Mouse (Mus musculus) midbrain, embryonic 13.5 days (tissue): ENCODE measurements around the gene Slpi. TPM values are rescaled to one million over a fixed set of nuclear protein-coding genes. Genes with fewer than 3 reads are reported as not detected.

Source experiments
- ATAC-seq: fragments of 200-750 bp; cut with Nextera tagmentation; 2 replicates; pipeline ENCODE4 v1.8.0; 2017; ENCODE audit warnings: mild to moderate bottlenecking, moderate TSS enrichment, moderate library complexity
- H3K27ac ChIP-seq: fragments of 300-500 bp; sonication (generic); 2 replicates; pipeline ENCODE4 v1.5.1; 2015; ENCODE audit warnings: inconsistent platforms, mild to moderate bottlenecking, moderate library complexity
- H3K27me3 ChIP-seq: fragments of 300-500 bp; sonication (generic); 2 replicates; pipeline ENCODE4 v1.6.1; 2015; ENCODE audit warnings: mild to moderate bottlenecking, inconsistent platforms
- H3K36me3 ChIP-seq: fragments of 300-500 bp; sonication (generic); 2 replicates; pipeline ENCODE4 v1.6.1; 2015; ENCODE audit warnings: mild to moderate bottlenecking, inconsistent platforms
- H3K4me1 ChIP-seq: fragments of 300-500 bp; sonication (generic); replicated peaks from 2 replicates; pipeline ENCODE4 v1.6.1; 2015; ENCODE audit warnings: inconsistent platforms
- H3K4me2 ChIP-seq: fragments of 300-500 bp; sonication (generic); replicated peaks from 2 replicates; pipeline ENCODE4 v1.6.1; 2015; ENCODE audit warnings: moderate library complexity, mild to moderate bottlenecking, inconsistent platforms
- H3K4me3 ChIP-seq: fragments of 300-500 bp; sonication (generic); replicated peaks from 2 replicates; pipeline ENCODE4 v1.5.1; 2015; ENCODE audit warnings: mild to moderate bottlenecking, inconsistent platforms
- H3K9ac ChIP-seq: fragments of 300-500 bp; sonication (generic); replicated peaks from 2 replicates; pipeline ENCODE4 v1.6.1; 2015; ENCODE audit warnings: mild to moderate bottlenecking, inconsistent platforms
- H3K9me3 ChIP-seq: fragments of 300-500 bp; sonication (generic); 2 replicates; pipeline ENCODE4 v1.6.1; 2016; ENCODE audit warnings: mild to moderate bottlenecking, inconsistent platforms
- WGBS: fragments of 180-500 bp; shearing (Covaris S2); methylation state at CpG from one replicate; pipeline ENCODE4 v1.1.7; 2015; 5-methylcytosine and 5-hydroxymethylcytosine counted together
- polyA plus RNA-seq: library from polyadenylated mRNA; unstranded; fragments of >200 nt; fragmentation: Nextera tagmentation; extraction: Ambion mirVana; gene quantifications from 2 replicates; pipeline ENCODE4 v1.2.1, GENCODE M21; 2015

Slpi gene
- polyA plus RNA-seq, 1 experiment from 2014 or later, result 0.36 TPM

DNA sequence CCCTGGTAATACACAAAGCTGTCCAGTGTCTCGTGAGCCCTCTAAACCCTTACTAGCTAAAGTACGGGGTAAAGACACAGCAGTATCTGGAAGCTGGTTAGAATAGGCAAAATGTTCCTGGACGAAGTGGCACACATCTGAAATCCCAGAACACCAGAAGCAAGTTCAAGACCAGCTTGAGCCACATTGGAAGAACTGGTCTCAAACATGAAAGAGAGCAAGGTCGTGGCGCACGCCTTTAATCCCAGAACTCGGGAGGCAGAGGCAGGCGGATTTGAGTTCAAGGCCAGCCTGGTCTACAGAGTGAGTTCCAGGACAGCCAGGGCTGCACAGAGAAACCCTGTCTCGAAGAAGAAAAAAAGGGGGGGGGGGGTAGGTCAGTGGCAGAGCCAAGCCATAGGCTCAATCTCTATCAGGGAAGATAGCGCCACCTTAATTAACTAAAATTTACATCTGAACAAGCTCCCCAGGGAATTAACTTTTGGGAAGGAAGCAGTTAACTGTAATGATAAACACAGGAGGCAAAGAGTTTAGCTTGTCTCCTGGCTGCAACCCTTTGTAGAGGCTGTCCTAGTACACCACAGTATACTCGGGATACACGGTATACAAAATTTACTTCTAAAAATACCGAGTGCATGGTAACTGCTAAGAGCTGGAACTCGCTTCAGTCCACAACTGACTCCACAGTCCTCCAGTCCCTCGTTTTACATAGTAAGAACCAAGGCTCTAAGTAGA, 41.2 kb upstream of the Slpi start:
- WGBS, result 47% methylated on average over 15 of the region's 15 CpGs
- Histone ChIP-seq H3K4me2 (no peak overlapping the region), H3K27me3 (no peaks in the 10 kb centered on the region), H3K4me3 (no peak overlapping the region), H3K36me3 (no peaks in the 10 kb centered on the region), H3K27ac (no peak overlapping the region), H3K9ac (no peak overlapping the region), H3K4me1 (no peaks in the 10 kb centered on the region), H3K9me3 (no peaks in the 10 kb centered on the region)
- no peak for ATAC-seq

DNA sequence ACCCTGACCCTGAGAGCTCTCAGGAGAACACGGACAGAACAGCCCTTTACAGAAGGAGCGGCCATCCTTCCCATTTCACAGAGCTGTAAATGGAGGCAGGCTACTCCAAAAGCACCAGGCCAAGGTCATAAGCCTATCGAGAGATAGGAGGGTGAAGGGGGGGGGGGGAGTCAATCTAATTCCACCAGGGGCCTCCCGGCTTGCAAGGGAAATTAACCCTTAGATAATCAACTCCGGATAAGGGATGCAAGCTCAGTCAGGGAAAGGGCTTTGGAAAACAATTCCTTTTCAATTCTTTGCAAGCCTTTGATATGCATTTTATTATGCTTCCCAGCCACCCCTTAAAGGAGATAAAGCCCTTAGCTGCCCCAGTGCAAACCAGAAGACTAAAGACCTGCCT, 39.6 kb upstream of the Slpi start:
- H3K4me3 ChIP-seq, result no peak overlapping the region
- H3K27me3 ChIP-seq, result no peaks in the 10 kb centered on the region
- no peak overlapping the region for H3K9ac ChIP-seq
- 45% methylated on average over 5 of the region's 5 CpGs for WGBS
- no peaks in the 10 kb centered on the region for H3K9me3 ChIP-seq
- no peak overlapping the region for H3K27ac ChIP-seq
- no peaks in the 10 kb centered on the region for H3K36me3 ChIP-seq
- ATAC-seq, result no peak
- H3K4me2 ChIP-seq, result no peak overlapping the region
- H3K4me1 ChIP-seq, result no peaks in the 10 kb centered on the region

DNA sequence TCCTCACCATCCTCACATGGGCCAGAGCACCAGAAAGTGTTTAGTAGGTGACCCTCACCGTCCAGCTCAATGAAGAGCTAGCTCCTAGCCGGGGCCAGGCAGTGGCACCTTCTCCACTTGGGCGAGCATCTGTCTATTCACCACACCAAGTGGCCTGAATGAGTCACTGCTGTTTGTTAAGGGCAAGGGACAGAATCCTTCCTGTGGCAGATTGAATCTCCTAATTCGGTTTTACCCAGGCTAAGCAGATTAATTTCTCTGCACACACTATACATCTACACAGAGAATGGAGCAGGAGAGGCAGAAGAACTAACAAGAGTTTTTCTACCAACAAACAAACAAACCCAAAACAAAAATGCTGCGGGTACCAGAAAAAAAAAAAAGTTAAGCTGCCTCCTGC, 38.1 kb upstream of the Slpi start:
- H3K27ac ChIP-seq, result no peak overlapping the region
- no peak for ATAC-seq
- H3K27me3 ChIP-seq, result no peaks in the 10 kb centered on the region
- H3K4me3 ChIP-seq, result no peak overlapping the region
- H3K4me1 ChIP-seq, result no peaks in the 10 kb centered on the region
- no peaks in the 10 kb centered on the region for H3K36me3 ChIP-seq
- 79% methylated on average over 5 of the region's 5 CpGs for WGBS
- no peaks in the 10 kb centered on the region for H3K9me3 ChIP-seq
- H3K4me2 ChIP-seq, result no peak overlapping the region
- no peak overlapping the region for H3K9ac ChIP-seq

DNA sequence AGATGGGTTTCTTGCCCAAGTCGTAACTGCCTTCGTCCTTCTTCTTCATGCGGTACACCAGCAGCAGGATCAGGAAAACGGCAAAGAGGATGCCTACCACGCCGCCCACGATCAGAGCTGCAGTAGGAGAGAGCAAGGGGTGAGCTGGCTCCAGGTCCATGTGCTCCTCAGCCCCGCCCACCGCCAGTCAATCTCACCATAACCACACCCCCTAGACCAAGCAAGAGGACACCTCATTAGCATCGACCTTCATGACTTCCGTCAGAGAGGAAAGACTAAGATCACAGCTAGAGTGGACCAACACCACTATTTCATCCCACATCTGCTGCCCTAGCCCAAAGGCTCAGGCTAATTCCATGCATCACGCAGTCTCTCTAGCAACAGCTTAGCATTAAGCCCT, 37.2 kb upstream of the Slpi start:
- no peak overlapping the region for H3K9ac ChIP-seq
- no peaks in the 10 kb centered on the region for H3K36me3 ChIP-seq
- H3K4me1 ChIP-seq, result no peaks in the 10 kb centered on the region
- H3K4me2 ChIP-seq, result no peak overlapping the region
- H3K9me3 ChIP-seq, result no peaks in the 10 kb centered on the region
- H3K27ac ChIP-seq, result no peak overlapping the region
- H3K4me3 ChIP-seq, result no peak overlapping the region
- 29% methylated on average over 12 of the region's 12 CpGs for WGBS
- H3K27me3 ChIP-seq, result no peaks in the 10 kb centered on the region
- no peak for ATAC-seq

DNA sequence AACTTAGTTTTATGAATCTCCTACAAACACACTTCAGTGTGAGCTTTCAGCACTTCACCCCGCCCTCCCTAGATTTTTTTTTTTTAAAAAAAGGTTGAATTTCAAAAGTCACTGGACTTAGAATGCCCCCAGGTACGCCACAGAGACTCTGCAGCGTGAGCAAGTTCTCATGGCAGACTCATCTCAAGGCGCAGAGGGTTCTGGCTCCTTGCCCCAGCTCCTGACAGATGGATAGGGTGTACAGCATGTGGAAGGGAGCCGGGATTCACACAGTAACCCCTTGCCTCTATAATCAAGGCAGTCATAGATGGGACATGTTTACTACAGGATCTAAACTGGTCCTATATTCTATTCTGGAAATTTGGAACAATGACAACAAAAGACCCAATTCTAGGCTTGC, 36.5 kb upstream of the Slpi start:
- Histone ChIP-seq H3K36me3 (no peaks in the 10 kb centered on the region), H3K27ac (no peak overlapping the region), H3K9me3 (no peaks in the 10 kb centered on the region), H3K4me3 (no peak overlapping the region), H3K27me3 (no peaks in the 10 kb centered on the region), H3K9ac (no peak overlapping the region), H3K4me1 (no peaks in the 10 kb centered on the region), H3K4me2 (no peak overlapping the region)
- WGBS, result 87% methylated on average over 5 of the region's 5 CpGs
- ATAC-seq, result no peak

DNA sequence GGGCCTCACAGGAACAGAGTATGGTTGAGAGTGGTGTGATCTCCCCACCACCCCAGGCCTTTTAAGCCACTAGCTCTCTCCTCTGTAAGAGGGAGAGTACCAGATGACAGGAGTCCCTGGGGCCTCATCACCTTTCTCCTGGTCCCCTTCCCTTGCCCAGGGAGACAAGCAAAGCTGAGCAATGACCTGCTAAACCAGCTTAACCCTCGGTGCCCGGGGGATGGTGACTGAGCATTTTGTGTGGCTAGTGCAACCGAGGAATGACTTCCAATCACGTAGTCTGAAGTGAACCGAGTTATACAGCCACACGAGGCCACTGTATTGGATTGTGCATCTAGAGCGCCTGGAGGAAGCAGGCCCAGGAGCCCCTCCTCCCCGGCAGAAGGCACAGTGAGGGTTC, 35.5 kb upstream of the Slpi start:
- 89% methylated on average over 8 of the region's 8 CpGs for WGBS
- H3K4me2 ChIP-seq, result no peak overlapping the region
- H3K27ac ChIP-seq, result no peak overlapping the region
- ATAC-seq, result no peak
- H3K4me1 ChIP-seq, result no peaks in the 10 kb centered on the region
- no peaks in the 10 kb centered on the region for H3K36me3 ChIP-seq
- H3K9me3 ChIP-seq, result no peaks in the 10 kb centered on the region
- H3K9ac ChIP-seq, result no peak overlapping the region
- no peak overlapping the region for H3K4me3 ChIP-seq
- no peaks in the 10 kb centered on the region for H3K27me3 ChIP-seq

DNA sequence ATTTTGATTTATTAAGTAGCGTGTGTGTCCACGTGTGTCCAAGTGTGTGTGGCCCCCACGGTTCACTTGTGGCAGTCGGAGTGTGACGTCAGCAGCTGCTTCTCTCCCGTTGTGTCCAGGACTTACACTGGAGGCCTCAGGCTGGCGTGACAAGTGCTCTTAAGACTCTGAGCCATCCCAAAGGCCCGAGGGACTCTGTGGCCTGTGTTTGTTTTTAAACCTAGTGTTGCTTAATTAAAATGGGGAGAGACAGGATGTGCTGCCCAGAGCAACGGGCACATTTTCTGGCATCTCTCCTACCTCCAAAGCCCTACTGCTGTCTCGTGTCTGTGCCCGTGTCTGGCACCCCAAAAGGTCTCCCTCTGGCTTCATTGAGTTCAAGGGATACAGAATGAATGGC, 34.6 kb upstream of the Slpi start:
- Histone ChIP-seq H3K27me3 (no peaks in the 10 kb centered on the region), H3K27ac (no peak overlapping the region), H3K4me3 (no peak overlapping the region), H3K4me1 (no peaks in the 10 kb centered on the region), H3K9ac (no peak overlapping the region), H3K4me2 (no peak overlapping the region), H3K9me3 (no peaks in the 10 kb centered on the region), H3K36me3 (no peaks in the 10 kb centered on the region)
- no peak for ATAC-seq
- WGBS, result 87% methylated on average over 11 of the region's 11 CpGs

DNA sequence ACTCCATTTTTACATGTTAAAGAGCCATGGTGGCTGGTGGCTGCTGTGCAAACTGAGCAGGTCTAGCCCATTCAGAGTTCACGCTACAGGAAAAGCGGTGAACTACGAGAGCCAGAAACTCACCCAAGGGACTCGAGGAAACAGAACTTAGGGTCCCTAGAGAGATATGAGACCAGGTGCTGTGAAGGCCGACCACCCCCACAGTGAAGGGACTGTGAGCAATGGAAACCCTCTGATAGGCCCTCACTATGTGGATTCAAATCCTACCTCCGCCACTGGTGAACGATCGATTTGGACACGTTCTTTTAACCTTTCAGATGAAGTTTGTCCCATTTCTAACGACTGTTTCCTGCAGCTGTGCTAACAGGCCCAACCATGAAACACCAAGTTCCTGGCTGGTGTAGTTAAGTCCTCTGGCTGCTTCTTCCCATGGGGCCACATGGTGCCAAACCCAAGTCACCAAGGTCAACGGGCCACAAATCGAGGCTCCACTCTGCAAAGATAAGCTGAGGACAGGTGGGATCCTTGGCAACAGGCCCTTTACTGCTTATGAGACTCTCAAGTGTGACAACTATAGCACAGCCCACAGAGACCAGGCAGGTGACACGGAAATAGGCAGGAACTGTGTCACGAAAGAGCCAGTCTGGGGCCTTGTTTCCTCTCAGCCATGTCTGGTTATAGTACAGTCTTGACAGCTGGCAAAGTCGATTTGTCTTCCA, 33.9 kb upstream of the Slpi start:
- H3K36me3 ChIP-seq, result no peaks in the 10 kb centered on the region
- no peaks in the 10 kb centered on the region for H3K4me1 ChIP-seq
- H3K4me2 ChIP-seq, result no peak overlapping the region
- no peaks in the 10 kb centered on the region for H3K9me3 ChIP-seq
- no peak overlapping the region for H3K9ac ChIP-seq
- no peak overlapping the region for H3K27ac ChIP-seq
- H3K27me3 ChIP-seq, result no peaks in the 10 kb centered on the region
- no peak for ATAC-seq
- 93% methylated on average over 15 of the region's 15 CpGs for whole genome bisulfite sequencing
- H3K4me3 ChIP-seq, result no peak overlapping the region

DNA sequence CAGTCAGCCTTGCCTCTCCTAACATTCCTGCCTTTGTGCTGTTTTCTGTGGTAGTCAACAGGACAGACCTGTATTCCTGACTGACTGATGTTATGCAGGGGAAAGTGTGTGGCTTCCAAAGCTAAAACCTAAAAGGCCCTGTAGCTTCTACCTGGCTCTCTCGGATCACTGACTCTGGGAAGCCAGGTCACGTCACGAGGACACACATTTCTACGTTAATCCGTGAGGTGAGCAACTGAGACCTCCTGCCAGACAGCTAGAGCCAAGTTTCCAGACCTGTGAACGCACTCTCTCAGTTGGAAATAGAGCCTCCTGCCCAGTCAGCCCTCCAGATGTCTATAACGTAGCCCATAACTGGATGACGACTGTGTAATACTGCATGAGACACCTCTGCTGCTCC, 33.1 kb upstream of the Slpi start:
- no peak for ATAC-seq
- Histone ChIP-seq H3K4me3 (no peak overlapping the region), H3K9me3 (no peaks in the 10 kb centered on the region), H3K27me3 (no peaks in the 10 kb centered on the region), H3K9ac (no peak overlapping the region), H3K36me3 (no peaks in the 10 kb centered on the region), H3K27ac (no peak overlapping the region), H3K4me1 (no peaks in the 10 kb centered on the region), H3K4me2 (no peak overlapping the region)
- 90% methylated on average over 8 of the region's 8 CpGs for WGBS

DNA sequence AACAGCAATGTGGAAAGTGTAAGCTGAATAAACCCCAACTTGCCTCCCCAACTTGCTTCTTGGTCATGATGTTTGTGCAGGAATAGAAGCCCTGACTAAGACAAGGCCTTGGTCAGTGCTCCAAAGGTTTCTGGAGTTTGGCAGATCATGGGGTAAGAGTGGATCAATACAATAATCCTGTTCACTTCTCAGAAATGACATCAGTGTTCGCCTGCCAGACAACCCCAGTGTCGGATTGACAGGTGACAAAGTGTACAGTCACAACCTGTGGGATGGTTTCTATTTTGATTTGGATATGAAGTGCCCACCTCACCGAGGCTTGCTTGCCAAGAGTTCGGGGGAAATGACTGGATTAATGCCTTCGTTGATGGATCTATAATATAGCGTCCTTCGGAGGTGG, 32.4 kb upstream of the Slpi start:
- no peaks in the 10 kb centered on the region for H3K36me3 ChIP-seq
- no peak overlapping the region for H3K27ac ChIP-seq
- no peak overlapping the region for H3K9ac ChIP-seq
- ATAC-seq, result no peak
- no peaks in the 10 kb centered on the region for H3K9me3 ChIP-seq
- H3K4me1 ChIP-seq, result no peaks in the 10 kb centered on the region
- H3K4me3 ChIP-seq, result no peak overlapping the region
- WGBS, result 90% methylated on average over 7 of the region's 7 CpGs
- H3K4me2 ChIP-seq, result no peak overlapping the region
- H3K27me3 ChIP-seq, result no peaks in the 10 kb centered on the region

DNA sequence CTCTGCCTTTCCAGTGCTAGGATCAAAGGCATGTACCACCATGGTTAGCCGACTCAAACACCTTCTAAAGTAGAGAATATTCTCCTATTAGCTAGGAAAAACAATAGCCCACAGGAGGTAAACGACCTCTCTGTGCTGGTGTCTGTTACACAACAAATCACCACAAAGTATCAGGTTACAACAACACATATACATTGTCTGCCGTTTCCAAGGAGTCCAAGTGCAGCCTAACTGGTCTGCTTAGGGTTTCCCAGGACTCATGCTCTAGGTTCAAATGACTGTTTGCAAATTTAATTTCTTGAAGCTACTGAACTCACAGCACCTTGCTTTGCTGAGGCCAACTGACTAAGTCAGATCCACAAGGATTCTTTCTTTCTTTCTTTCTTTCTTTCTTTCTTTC, 30.6 kb upstream of the Slpi start:
- Histone ChIP-seq H3K27ac (no peak overlapping the region), H3K4me2 (no peak overlapping the region), H3K4me3 (no peak overlapping the region), H3K4me1 (no peaks in the 10 kb centered on the region), H3K9ac (no peak overlapping the region), H3K36me3 (no peaks in the 10 kb centered on the region), H3K27me3 (peaks cover 7% of the 10 kb centered on the region), H3K9me3 (no peaks in the 10 kb centered on the region)
- WGBS, result 5% methylated on average over 3 of the region's 3 CpGs
- no peak for ATAC-seq

DNA sequence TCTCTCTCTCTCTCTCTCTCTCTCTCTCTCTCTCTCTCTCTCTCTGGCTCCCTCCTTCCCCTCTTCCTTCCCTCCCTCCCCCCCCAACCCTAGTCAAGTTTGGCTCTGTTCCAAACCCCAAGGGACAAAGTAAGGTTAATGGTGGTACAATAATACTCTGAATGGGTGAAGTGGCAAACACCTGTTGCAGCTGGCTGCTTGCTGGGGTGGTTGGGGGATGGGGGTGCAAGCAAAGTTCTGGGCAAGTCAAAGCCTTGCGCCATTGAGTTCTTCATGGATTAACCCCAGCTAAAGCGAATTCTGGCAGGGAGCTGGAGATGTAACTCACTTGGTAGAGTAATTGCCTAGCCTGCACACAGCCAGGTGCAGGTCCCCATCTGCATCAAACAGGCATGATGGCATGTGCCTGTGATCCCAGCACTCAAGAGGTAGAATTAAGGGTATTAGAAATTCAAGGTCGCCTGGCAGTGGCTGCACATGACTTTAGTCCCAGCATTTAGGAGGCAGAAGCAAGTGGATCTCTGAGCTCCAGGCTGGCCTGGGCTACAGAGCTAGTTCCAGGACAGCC, 29.5 kb upstream of the Slpi start:
- Histone ChIP-seq H3K9ac (no peak overlapping the region), H3K27me3 (peaks cover 17% of the 10 kb centered on the region), H3K4me3 (no peak overlapping the region), H3K4me1 (no peaks in the 10 kb centered on the region; the same call in 1 of the 2 replicates), H3K27ac (no peak overlapping the region), H3K36me3 (no peaks in the 10 kb centered on the region), H3K4me2 (no peak overlapping the region), H3K9me3 (no peaks in the 10 kb centered on the region)
- WGBS, result 35% methylated on average over 3 of the region's 3 CpGs
- ATAC-seq, result no peak
